Mouse (Mus musculus): Measurements from ENCODE around the gene Tmem201.

The Tmem201 gene

GRCm38 (mm10) chr4:149683875-149684274 is 54.0 kb downstream of the Tmem201 start:
- DNase-seq (ENCODE audit: low read depth, low spot score), result no peak

- no peak for DNase-seq (ENCODE audit: low read depth, low spot score)
Observed at GRCm38 (mm10) chr4:149679056-149679770, 58.6 kb downstream of the Tmem201 start.

- no peak for DNase-seq (ENCODE audit: low read depth, low spot score)
Observed at GRCm38 (mm10) chr4:149678006-149678405, 59.8 kb downstream of the Tmem201 start.

DNA sequence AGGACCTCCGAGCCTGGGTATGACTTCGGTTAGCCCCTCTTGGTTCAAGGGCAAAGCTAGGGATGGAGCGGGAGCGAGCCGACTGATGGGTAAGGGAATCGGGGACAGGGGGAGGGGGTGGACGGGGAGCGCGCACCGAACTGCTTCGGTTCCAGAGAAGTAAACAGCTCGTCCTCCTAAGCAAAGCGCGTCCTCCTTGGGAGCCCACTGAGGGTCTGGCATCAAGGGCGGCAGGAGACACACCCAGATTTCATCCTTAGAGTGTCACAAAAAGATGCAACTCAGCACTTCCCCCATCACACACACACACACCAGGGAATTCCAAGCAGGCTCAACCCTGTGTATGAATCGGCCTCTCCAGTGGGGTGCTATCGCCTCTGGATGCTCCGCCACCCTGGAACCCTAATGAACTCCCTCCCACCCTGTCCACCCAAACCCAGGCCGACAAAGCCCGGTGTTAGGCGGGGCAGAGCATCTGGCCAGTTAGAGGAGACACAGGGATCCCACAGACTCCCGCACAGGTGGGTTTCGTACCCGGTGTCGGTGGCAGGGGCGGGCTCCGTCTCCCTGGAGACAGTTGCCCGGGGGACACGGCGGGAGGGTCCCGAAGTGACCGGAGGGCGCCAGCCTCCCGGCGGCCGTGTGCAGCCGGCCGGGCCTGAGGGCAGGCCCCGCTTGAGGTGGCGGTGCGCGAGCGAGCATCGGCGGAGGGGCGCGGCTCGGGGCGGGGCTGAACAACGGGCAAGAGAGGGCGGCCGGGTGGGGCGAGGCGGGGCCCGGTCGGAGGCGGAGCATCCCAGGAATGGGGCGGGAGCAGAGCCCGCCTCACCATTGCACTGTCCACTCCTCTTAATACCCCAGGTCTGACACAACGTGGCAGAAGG is 62.2 kb downstream of the Tmem201 start:
- DNase-seq (ENCODE audit: low read depth, low spot score), result peak; percentile 76

- no peak for DNase-seq (ENCODE audit: low read depth, low spot score)
Observed at GRCm38 (mm10) chr4:149674814-149675377, 62.9 kb downstream of the Tmem201 start.

GRCm38 (mm10) chr4:149672747-149673146 is 65.1 kb downstream of the Tmem201 start:
- DNase-seq (ENCODE audit: low read depth, low spot score), result no peak

DNA sequence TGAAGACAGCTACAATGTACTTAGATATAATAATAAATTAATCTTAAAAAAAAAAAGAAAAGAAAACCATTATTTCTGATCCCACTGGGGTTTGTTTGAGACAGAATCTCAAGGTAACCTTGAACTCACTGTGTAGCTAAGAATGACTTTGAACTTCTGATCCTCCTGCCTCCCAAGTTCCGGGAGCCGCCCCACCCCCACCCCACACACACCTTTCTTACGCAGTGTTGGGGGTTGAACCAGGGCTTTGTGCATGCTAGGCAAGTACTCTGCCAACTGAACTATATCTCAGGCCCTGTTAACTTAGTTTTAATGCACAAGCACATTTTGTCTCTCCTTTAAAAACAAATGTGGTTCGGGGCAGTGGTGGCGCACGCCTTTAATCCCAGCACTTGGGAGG is 66.7 kb downstream of the Tmem201 start:
- DNase-seq (ENCODE audit: low read depth, low spot score), result no peak

DNA sequence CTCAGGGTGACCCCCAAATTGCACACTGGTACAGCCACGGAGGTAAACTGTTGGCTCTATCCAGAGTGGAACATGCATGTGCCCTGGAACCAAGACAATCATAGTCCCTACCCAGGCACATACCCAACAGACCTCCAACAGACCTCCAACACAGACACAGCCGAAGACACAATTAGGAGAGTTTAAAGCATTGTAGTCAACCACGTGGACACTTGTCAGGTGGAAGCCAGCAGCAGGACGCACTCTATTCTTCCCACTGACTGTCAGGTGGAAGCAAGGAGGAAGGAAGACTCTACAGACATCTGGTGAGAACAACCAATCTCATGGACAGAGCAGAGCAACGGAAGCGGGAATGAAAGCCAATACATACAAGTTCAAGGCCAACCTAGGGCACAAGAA is 72.2 kb downstream of the Tmem201 start:
- no peak for DNase-seq (ENCODE audit: low read depth, low spot score)

All from mesoderm, embryonic 11.5 days (tissue).